Mouse (Mus musculus) lung, adult 2 months (tissue): ENCODE data around the gene Gm9736. TPM values are rescaled to one million over a fixed set of nuclear protein-coding genes. Genes with fewer than 3 reads are reported as not detected.
"Not testable (repeated sequence)": the region's sequence is repeated elsewhere in the genome, so short reads cannot be mapped to it uniquely, and the experiment has no call there.

Experiments
- DNase-seq: peaks from one replicate; pipeline ENCODE4 v3.0.0; 2022
- H3K4me1 ChIP-seq: fragments of 200-500 bp; 2 replicates; pipeline ENCODE4 v1.6.1; 2011; ENCODE audit warnings: low read length; ENCODE audit not compliant: control insufficient read depth, insufficient read depth
- H3K4me3 ChIP-seq: fragments of 200-500 bp; replicated peaks from 2 replicates; pipeline ENCODE3; 2011; ENCODE audit warnings: low read depth, mild to moderate bottlenecking, control low read depth, low read length; ENCODE audit errors: extremely low read depth
- CTCF ChIP-seq: fragments of 200-500 bp; IDR thresholded peaks from 2 replicates; pipeline ENCODE4 v1.5.1; 2011; ENCODE audit warnings: mild to moderate bottlenecking, low read length, control low read depth; ENCODE audit not compliant: insufficient read depth
- POLR2A ChIP-seq: fragments of 200-500 bp; IDR thresholded peaks from 2 replicates; pipeline ENCODE4 v1.6.1; 2011; ENCODE audit warnings: low read depth, mild to moderate bottlenecking, control low read depth, low read length, borderline replicate concordance; ENCODE audit errors: extremely low read depth
- WGBS: fragments of 180-500 bp; shearing (Covaris S2); methylation state at CpG from one replicate; pipeline ENCODE4 v1.1.7; 2018; 5-methylcytosine and 5-hydroxymethylcytosine counted together
- polyA plus RNA-seq: library from polyadenylated mRNA; depleted of rRNA; stranded (reverse); fragments of >200 nt; gene quantifications from 2 replicates; pipeline ENCODE4 v1.2.3, GENCODE M21; 2012; rRNA removed

The Gm9736 gene
- polyA plus RNA-seq, 1 experiment: not detected

DNA sequence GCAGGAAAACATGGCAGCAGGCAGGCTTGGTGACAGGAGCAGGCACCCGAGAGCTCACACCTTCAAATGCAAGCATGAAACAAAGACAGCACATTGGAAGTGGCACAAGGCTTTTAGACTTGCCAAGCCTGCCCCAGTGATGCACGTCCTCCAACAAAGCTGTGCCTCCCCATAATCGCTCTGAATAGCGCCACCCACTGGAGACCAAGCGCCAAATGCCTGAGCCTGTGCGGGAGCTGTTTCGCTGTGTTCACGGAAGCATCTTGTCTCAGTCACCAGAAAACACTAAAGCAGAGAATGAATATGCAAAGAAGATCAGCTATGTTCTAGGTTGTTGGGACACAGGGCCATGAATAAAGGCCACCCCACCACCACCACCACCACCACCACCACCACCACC lies 26.3 kb downstream of the Gm9736 start:
- 72% methylated on average over 8 of the region's 8 CpGs for WGBS
- Histone ChIP-seq H3K4me3 (no peak overlapping the region), H3K4me1 (no peaks in the 10 kb centered on the region)
- no peak for TF ChIP-seq POLR2A
- TF ChIP-seq CTCF: no peak
- DNase-seq: no peak

DNA sequence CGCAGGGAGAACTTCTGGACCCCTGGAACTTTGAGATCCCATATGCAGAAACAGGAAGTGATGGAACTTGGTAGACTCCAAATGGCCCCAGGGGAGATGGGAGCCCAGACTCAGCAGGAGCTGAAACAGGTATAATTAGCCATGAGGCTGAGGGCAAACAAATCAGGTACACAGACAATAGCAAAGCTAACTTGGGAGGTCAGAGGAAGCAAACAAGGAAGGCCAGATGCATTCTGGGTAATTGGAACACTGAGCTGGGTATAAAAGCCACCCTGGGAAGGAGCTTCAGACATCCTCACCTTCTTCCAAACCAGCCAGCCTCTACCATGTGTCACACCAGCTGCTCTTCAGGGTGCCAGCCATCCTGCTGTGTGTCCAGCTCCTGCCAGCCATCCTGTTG lies 30.9 kb downstream of the Gm9736 start, which contains the start of gene Krtap12-1:
Gene Krtap12-1, plus strand, starts transcription at position 301 of the 400 bp plus-strand sequence.
- not testable (repeated sequence) for H3K4me3 ChIP-seq, H3K4me1 ChIP-seq, DNase-seq
- WGBS: 83% methylated on average over 1 of the region's 1 CpGs

DNA sequence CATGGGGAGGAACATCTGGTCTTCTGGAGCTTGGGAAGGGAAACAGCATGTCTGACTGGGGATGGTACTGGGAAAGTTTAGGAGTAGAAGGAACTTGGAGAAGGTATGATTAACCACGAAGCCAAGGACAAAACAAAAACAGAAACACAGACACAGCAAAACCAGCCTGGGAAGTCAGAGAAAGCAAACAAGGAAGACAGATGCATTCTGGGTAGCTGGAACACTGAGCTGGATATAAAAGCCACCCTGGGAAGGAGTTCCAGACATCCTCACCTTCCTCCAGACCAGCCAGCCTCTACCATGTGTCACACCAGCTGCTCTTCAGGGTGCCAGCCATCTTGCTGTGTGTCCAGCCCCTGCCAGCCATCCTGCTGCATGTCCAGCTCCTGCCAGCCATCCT lies 35.6 kb downstream of the Gm9736 start, which contains the start of gene Gm10142:
Gene Gm10142, plus strand, starts transcription at position 301 of the 400 bp plus-strand sequence.
- WGBS: 89% methylated on average over 1 of the region's 1 CpGs
- no peaks in the 10 kb centered on the region for H3K4me1 ChIP-seq
- no peak for DNase-seq
- no peak within 1 kb of the TSS for H3K4me3 ChIP-seq
- TF ChIP-seq POLR2A (no peak), CTCF (no peak)

DNA sequence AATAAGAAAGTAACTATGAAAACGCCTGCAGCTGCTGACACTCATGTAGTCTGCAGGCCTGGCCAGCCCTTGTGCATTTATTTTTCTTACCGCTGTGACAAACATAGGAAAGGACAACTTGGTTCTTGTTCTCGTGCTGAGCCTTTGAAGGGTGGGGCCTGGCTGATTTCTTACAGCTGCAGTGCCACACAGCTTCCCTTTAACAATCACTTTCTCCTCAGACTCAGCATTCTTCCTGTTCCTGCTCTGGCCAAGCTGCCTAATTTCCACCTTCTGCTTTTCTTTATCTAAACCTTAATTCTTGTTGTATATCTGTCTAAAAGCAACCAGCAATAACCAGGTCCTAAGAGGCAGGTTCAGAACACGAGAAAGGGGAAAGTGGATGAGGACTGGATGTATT lies 37.4 kb downstream of the Gm9736 start:
- Histone ChIP-seq H3K4me3 (no peak overlapping the region), H3K4me1 (no peaks in the 10 kb centered on the region)
- no peak for DNase-seq
- no peak for TF ChIP-seq POLR2A
- TF ChIP-seq CTCF: no peak
- 41% methylated on average over 4 of the region's 4 CpGs for WGBS

DNA sequence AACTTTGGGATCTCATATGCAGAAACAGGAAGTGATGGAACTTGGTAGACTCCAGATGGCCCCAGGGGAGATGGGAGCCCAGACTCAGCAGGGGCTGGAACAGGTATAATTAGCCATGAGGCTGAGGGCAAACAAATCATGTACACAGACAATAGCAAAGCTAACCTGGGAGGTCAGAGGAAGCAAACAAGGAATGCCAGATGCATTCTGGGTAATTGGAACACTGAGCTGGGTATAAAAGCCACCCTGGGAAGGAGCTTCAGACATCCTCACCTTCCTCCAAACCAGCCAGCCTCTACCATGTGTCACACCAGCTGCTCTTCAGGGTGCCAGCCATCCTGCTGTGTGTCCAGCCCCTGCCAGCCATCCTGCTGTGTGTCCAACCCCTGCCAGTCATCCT lies 40.0 kb downstream of the Gm9736 start, which contains the start of gene Gm10024:
Gene Gm10024, plus strand, starts transcription at position 301 of the 400 bp plus-strand sequence.
- not testable (repeated sequence) for H3K4me1 ChIP-seq, H3K4me3 ChIP-seq, DNase-seq

DNA sequence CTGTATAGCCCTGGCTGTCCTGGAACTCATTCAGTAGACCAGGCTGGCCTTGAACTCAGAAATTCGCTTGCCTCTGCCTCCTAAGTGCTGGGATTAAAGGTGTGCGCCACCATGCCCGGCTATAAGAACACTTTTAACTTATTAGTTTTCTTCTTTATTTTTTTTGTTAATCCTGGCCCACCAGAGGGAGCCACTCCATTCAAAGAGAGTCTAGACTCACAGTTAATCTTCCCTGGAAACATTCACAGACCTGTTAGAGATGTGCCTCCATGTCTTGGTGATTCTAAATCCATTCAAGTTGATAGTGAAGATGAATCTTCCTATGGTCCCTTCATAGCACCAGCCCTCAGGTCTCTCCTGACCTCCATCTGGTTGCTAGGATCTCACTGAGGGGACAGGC lies 41.3 kb downstream of the Gm9736 start:
- TF ChIP-seq CTCF (no peak), POLR2A (no peak)
- no peak overlapping the region for H3K4me3 ChIP-seq
- 67% methylated on average over 3 of the region's 3 CpGs for WGBS
- no peak for DNase-seq
- no peaks in the 10 kb centered on the region for H3K4me1 ChIP-seq

DNA sequence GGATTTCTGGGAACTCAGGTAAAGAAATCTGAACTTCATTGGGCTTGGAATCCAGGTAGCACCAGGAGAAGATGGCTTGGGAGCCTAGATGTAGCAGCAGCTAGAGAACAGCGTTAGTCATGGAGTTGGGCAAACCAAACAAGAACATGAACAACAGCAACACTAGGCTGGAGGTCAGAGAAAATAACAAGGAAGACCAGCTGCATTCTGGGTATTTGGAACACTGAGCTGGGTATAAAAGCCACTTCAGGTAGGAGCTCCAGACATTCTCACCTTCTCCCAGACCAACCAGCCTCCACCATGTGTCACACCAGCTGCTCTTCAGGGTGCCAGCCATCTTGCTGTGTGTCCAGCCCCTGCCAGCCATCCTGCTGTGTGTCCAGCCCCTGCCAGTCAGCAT lies 44.8 kb downstream of the Gm9736 start, which contains the start of gene Gm10272:
Gene Gm10272, plus strand, starts transcription at position 301 of the 400 bp plus-strand sequence.
- TF ChIP-seq POLR2A (no peak), CTCF (no peak)
- Histone ChIP-seq H3K4me3 (no peak within 1 kb of the TSS), H3K4me1 (no peaks in the 10 kb centered on the region)
- 90% methylated on average over 1 of the region's 1 CpGs for WGBS
- no peak for DNase-seq

Other genes starting within 250 kb of the Gm9736 start
- 24.6 and 24.7 TPM in 2 replicates for gene Fam207a, start 235.6 kb downstream of the Gm9736 start, polyA plus RNA-seq
- gene Itgb2, start 221.1 kb downstream of the Gm9736 start, polyA plus RNA-seq: 69.9 and 91.7 TPM in 2 replicates
- gene Pttg1ip, start 169.6 kb downstream of the Gm9736 start, polyA plus RNA-seq: 199 and 223 TPM in 2 replicates
- gene Sumo3, start 145.3 kb downstream of the Gm9736 start, polyA plus RNA-seq: 201 and 261 TPM in 2 replicates
- not detected in 2 replicates for gene Gm49325, start 145.2 kb downstream of the Gm9736 start, polyA plus RNA-seq
- 41.6 and 54.2 TPM in 2 replicates for gene Ube2g2, start 129.1 kb downstream of the Gm9736 start, polyA plus RNA-seq
- 0.06 and 0.43 TPM in 2 replicates for gene Tspear, start 64.8 kb downstream of the Gm9736 start, polyA plus RNA-seq
- gene Gm19402, start 60.6 kb downstream of the Gm9736 start, polyA plus RNA-seq: not detected in 2 replicates
- gene Gm9508, start 54.1 kb downstream of the Gm9736 start, polyA plus RNA-seq: not detected in 2 replicates
- gene Gm10272, start 44.7 kb downstream of the Gm9736 start, polyA plus RNA-seq: not detected in 2 replicates
- gene Gm10024, start 39.9 kb downstream of the Gm9736 start, polyA plus RNA-seq: not detected in 2 replicates
- 1.4 TPM in 1 of 2 replicates, not detected in the other for gene Gm10142, start 35.5 kb downstream of the Gm9736 start, polyA plus RNA-seq
- gene Krtap12-1, start 30.8 kb downstream of the Gm9736 start, polyA plus RNA-seq: 0.86 TPM in 1 of 2 replicates, not detected in the other
- not detected in 2 replicates for gene Gm10100, start 24.9 kb downstream of the Gm9736 start, polyA plus RNA-seq
- gene Gm18596, start 8.7 kb downstream of the Gm9736 start, polyA plus RNA-seq: not detected in 2 replicates
- gene Gm3233, start 8.3 kb upstream of the Gm9736 start, polyA plus RNA-seq: not detected in 2 replicates
- gene Gm3238, start 20.0 kb upstream of the Gm9736 start, polyA plus RNA-seq: not detected in 2 replicates
- not detected in 2 replicates for gene Gm7138, start 25.6 kb upstream of the Gm9736 start, polyA plus RNA-seq
- not detected in 2 replicates for gene Gm3250, start 31.2 kb upstream of the Gm9736 start, polyA plus RNA-seq
- gene Gm7137, start 36.8 kb upstream of the Gm9736 start, polyA plus RNA-seq: not detected in 2 replicates
- gene Gm9639, start 43.7 kb upstream of the Gm9736 start, polyA plus RNA-seq: not detected in 2 replicates
- not detected in 2 replicates for gene Gm19668, start 47.8 kb upstream of the Gm9736 start, polyA plus RNA-seq
- not detected in 2 replicates for gene Gm9507, start 60.5 kb upstream of the Gm9736 start, polyA plus RNA-seq
- gene Gm2696, start 63.3 kb upstream of the Gm9736 start, polyA plus RNA-seq: not detected in 2 replicates
- gene Krtap10-4, start 75.7 kb upstream of the Gm9736 start, polyA plus RNA-seq: not detected in 2 replicates
- not detected in 2 replicates for gene Krtap10-10, start 84.6 kb upstream of the Gm9736 start, polyA plus RNA-seq
- gene Gm36176, start 95.4 kb upstream of the Gm9736 start, polyA plus RNA-seq: not detected in 2 replicates
- not detected in 2 replicates for gene Gm10318, start 101.5 kb upstream of the Gm9736 start, polyA plus RNA-seq
- not detected in 2 replicates for gene Gm3285, start 110.6 kb upstream of the Gm9736 start, polyA plus RNA-seq
- 0.77 and 0.93 TPM in 2 replicates for gene Lrrc3, start 151.2 kb upstream of the Gm9736 start, polyA plus RNA-seq
- gene Trpm2, start 219.2 kb upstream of the Gm9736 start, polyA plus RNA-seq: 2.2 and 3.9 TPM in 2 replicates
- 46.6 and 46.9 TPM in 2 replicates for gene 1810043G02Rik, start 227.2 kb upstream of the Gm9736 start, polyA plus RNA-seq